Mouse (Mus musculus) kidney, embryonic 14.5 days (tissue): ENCODE data around the gene Ext2. TPM values are rescaled to one million over a fixed set of nuclear protein-coding genes. Genes with fewer than 3 reads are reported as not detected.
A peak's percentile ranks its signal among the peaks of the same experiment; 100 is the strongest.

Experiments
- ATAC-seq: fragments of 200-750 bp; cut with Nextera tagmentation; 2 replicates; pipeline ENCODE4 v1.8.0; 2017; ENCODE audit warnings: moderate number of reproducible peaks, mild to moderate bottlenecking, moderate TSS enrichment, moderate library complexity; ENCODE audit not compliant: low FRiP score, low TSS enrichment
- H3K27ac ChIP-seq: fragments of 300-500 bp; sonication (generic); 2 replicates; pipeline ENCODE4 v1.5.1; 2014; ENCODE audit warnings: low read depth, mild to moderate bottlenecking, low read length, moderate library complexity, mixed read lengths
- H3K27me3 ChIP-seq: fragments of 300-500 bp; sonication (generic); 2 replicates; pipeline ENCODE4 v1.6.1; 2014; ENCODE audit warnings: mild to moderate bottlenecking, low read length; ENCODE audit not compliant: control insufficient read depth, insufficient read depth
- H3K36me3 ChIP-seq: fragments of 300-500 bp; sonication (generic); 2 replicates; pipeline ENCODE4 v1.6.1; 2014; ENCODE audit warnings: low read length, mixed read lengths; ENCODE audit not compliant: control insufficient read depth, insufficient read depth
- H3K4me1 ChIP-seq: fragments of 300-500 bp; sonication (generic); 2 replicates; pipeline ENCODE4 v1.6.1; 2014; ENCODE audit warnings: low read length, mixed read lengths; ENCODE audit not compliant: control insufficient read depth, insufficient read depth
- H3K4me2 ChIP-seq: fragments of 300-500 bp; sonication (generic); replicated peaks from 2 replicates; pipeline ENCODE4 v1.6.1; 2014; ENCODE audit warnings: low read depth, mild to moderate bottlenecking, low read length
- H3K4me3 ChIP-seq: fragments of 300-500 bp; sonication (generic); 2 replicates; pipeline ENCODE4 v1.5.1; 2014; ENCODE audit warnings: mild to moderate bottlenecking, low read length
- H3K9ac ChIP-seq: fragments of 300-500 bp; sonication (generic); 2 replicates; pipeline ENCODE4 v1.6.1; 2014; ENCODE audit warnings: low read depth, mild to moderate bottlenecking, low read length, moderate library complexity
- H3K9me3 ChIP-seq: fragments of 300-500 bp; sonication (generic); 2 replicates; pipeline ENCODE4 v1.6.1; 2016; ENCODE audit warnings: low read length; ENCODE audit not compliant: control insufficient read depth
- WGBS: fragments of 180-500 bp; shearing (Covaris S2); extraction: QIAGEN DNeasy Blood & Tissue Kit; methylation state at CpG from one replicate; pipeline ENCODE4 v1.1.7; 2014; 5-methylcytosine and 5-hydroxymethylcytosine counted together
- polyA plus RNA-seq: library from polyadenylated mRNA; unstranded; fragments of >200 nt; fragmentation: Nextera tagmentation; extraction: Ambion mirVana; gene quantifications from 2 replicates; pipeline ENCODE4 v1.2.1, GENCODE M21; 2014

Ext2 gene
- polyA plus RNA-seq, 1 experiment from 2014 or later = 111 TPM

GRCm38 (mm10) chr2:93764211-93764610 lies 58.2 kb downstream of the Ext2 start:
- Histone ChIP-seq H3K9me3 (no peaks in the 10 kb centered on the region), H3K27me3 (no peaks in the 10 kb centered on the region), H3K4me3 (no peak overlapping the region), H3K4me1 (no peaks in the 10 kb centered on the region), H3K4me2 (no peak overlapping the region), H3K27ac (no peak overlapping the region), H3K36me3 (peaks cover 15% of the 10 kb centered on the region; the same call in 1 of the 2 replicates), H3K9ac (no peak overlapping the region)
- WGBS = 88% methylated on average over 3 of the region's 3 CpGs
- ATAC-seq = no peak

- Histone ChIP-seq H3K27me3 (no peaks in the 10 kb centered on the region), H3K4me1 (no peaks in the 10 kb centered on the region), H3K4me2 (no peak overlapping the region), H3K36me3 (peaks cover 17% of the 10 kb centered on the region; the same call in 1 of the 2 replicates), H3K9me3 (no peaks in the 10 kb centered on the region), H3K27ac (no peak overlapping the region), H3K4me3 (no peak overlapping the region), H3K9ac (no peak overlapping the region)
- ATAC-seq = no peak
- WGBS = 90% methylated on average over 3 of the region's 3 CpGs
Observed at GRCm38 (mm10) chr2:93760389-93760788, 62.0 kb downstream of the Ext2 start.

GRCm38 (mm10) chr2:93759173-93759572 lies 63.2 kb downstream of the Ext2 start:
- Histone ChIP-seq H3K27me3 (no peaks in the 10 kb centered on the region), H3K9ac (no peak overlapping the region), H3K4me3 (no peak overlapping the region), H3K36me3 (peaks cover 17% of the 10 kb centered on the region; the same call in 1 of the 2 replicates), H3K27ac (no peak overlapping the region), H3K9me3 (no peaks in the 10 kb centered on the region), H3K4me2 (no peak overlapping the region), H3K4me1 (no peaks in the 10 kb centered on the region)
- WGBS = 45% methylated on average over 7 of the region's 7 CpGs
- ATAC-seq = no peak

GRCm38 (mm10) chr2:93758298-93758697 lies 64.1 kb downstream of the Ext2 start:
- H3K4me1 ChIP-seq = no peaks in the 10 kb centered on the region
- H3K9ac ChIP-seq = no peak overlapping the region
- H3K4me3 ChIP-seq = no peak overlapping the region
- H3K4me2 ChIP-seq = no peak overlapping the region
- no peak overlapping the region for H3K27ac ChIP-seq
- H3K9me3 ChIP-seq = no peaks in the 10 kb centered on the region
- 48% methylated on average over 6 of the region's 6 CpGs for WGBS
- no peak for ATAC-seq
- peaks cover 17% of the 10 kb centered on the region; the same call in 1 of the 2 replicates for H3K36me3 ChIP-seq
- no peaks in the 10 kb centered on the region for H3K27me3 ChIP-seq

GRCm38 (mm10) chr2:93754366-93754765 lies 68.0 kb downstream of the Ext2 start:
- H3K9me3 ChIP-seq = no peaks in the 10 kb centered on the region
- no peak overlapping the region for H3K4me2 ChIP-seq
- H3K36me3 ChIP-seq = 0 out of 2 replicates have a peak, but pooled peaks cover 2% of the 10 kb centered on the region
- no peak overlapping the region for H3K9ac ChIP-seq
- 86% methylated on average over 2 of the region's 2 CpGs for WGBS
- no peak overlapping the region for H3K27ac ChIP-seq
- H3K27me3 ChIP-seq = no peaks in the 10 kb centered on the region
- ATAC-seq = no peak
- no peak overlapping the region for H3K4me3 ChIP-seq
- H3K4me1 ChIP-seq = no peaks in the 10 kb centered on the region

- Histone ChIP-seq H3K9ac (no peak overlapping the region), H3K27ac (no peak overlapping the region), H3K36me3 (0 out of 2 replicates have a peak, but pooled peaks cover 1% of the 10 kb centered on the region), H3K4me2 (no peak overlapping the region), H3K9me3 (no peaks in the 10 kb centered on the region), H3K4me1 (no peaks in the 10 kb centered on the region), H3K27me3 (no peaks in the 10 kb centered on the region), H3K4me3 (no peak overlapping the region)
- ATAC-seq = no peak
- WGBS = 79% methylated on average over 6 of the region's 6 CpGs
Observed at GRCm38 (mm10) chr2:93753147-93753758, 69.1 kb downstream of the Ext2 start.

GRCm38 (mm10) chr2:93749709-93750108 lies 72.7 kb downstream of the Ext2 start:
- Histone ChIP-seq H3K9ac (no peak overlapping the region), H3K36me3 (no peaks in the 10 kb centered on the region), H3K4me1 (peaks cover 8% of the 10 kb centered on the region), H3K4me3 (no peak overlapping the region), H3K9me3 (no peaks in the 10 kb centered on the region), H3K27ac (no peak overlapping the region), H3K27me3 (no peaks in the 10 kb centered on the region), H3K4me2 (no peak overlapping the region)
- no peak for ATAC-seq
- WGBS = 89% methylated on average over 4 of the region's 4 CpGs

GRCm38 (mm10) chr2:93747538-93748126 lies 74.7 kb downstream of the Ext2 start:
- Histone ChIP-seq H3K4me2 (no peak overlapping the region), H3K9me3 (no peaks in the 10 kb centered on the region), H3K9ac (no peak overlapping the region), H3K4me1 (peaks cover 13% of the 10 kb centered on the region), H3K36me3 (no peaks in the 10 kb centered on the region), H3K27ac (no peak overlapping the region), H3K4me3 (no peak overlapping the region), H3K27me3 (no peaks in the 10 kb centered on the region)
- WGBS = 90% methylated on average over 5 of the region's 5 CpGs
- ATAC-seq = 0 out of 2 replicates have a peak, but pooled peaks have one; percentile 28

- no peaks in the 10 kb centered on the region for H3K36me3 ChIP-seq
- H3K4me3 ChIP-seq = no peak overlapping the region
- H3K4me2 ChIP-seq = no peak overlapping the region
- no peak for ATAC-seq
- H3K9me3 ChIP-seq = no peaks in the 10 kb centered on the region
- no peak overlapping the region for H3K9ac ChIP-seq
- WGBS = 78% methylated on average over 4 of the region's 4 CpGs
- peaks cover 13% of the 10 kb centered on the region for H3K4me1 ChIP-seq
- no peaks in the 10 kb centered on the region for H3K27me3 ChIP-seq
- H3K27ac ChIP-seq = no peak overlapping the region
Observed at GRCm38 (mm10) chr2:93746620-93747019, 75.7 kb downstream of the Ext2 start.
